Mouse (Mus musculus): ENCODE measurements at regions not wholly inside any gene's neighbourhood (a gene's known extent, or its start where the extent isn't known, plus 50 kb on each side); places are given as distances from the start of the nearest gene placed in this dataset.

DNA sequence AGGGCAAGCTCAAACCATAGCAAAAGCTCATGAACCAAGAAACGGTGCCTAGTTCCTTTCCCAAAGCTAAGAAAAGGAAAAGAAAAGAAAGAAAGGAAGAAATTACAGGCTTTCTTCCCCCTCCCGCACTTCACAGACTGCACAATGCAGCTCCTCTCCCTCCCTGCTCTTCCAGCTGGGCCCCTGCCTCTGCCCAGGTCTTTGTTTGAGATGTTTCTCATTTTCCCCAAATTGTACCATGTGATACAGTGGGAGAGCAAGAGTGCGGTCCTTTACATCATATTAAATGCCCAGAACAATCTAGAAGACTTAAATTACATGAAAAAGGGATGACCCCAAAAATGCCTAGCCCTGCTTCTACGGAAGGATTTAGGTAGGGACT lies 112.9 kb upstream of the Dapk1 start:
- TF ChIP-seq CTCF (IDR thresholded peaks at IDR 0.05; ENCODE audit: borderline replicate concordance, extremely low read depth, insufficient read depth, insufficient read length) (no peak), POLR2A (IDR thresholded peaks at IDR 0.05; ENCODE audit: borderline replicate concordance, extremely low read depth, insufficient read depth, insufficient read length, poor library complexity, severe bottlenecking) (no peak)
